45 mouse cellular contexts compared by ENCODE assay signal in genomic region chr15:82434541-82434940, GRCm38 (mm10). TPM values are rescaled to one million over a fixed set of nuclear protein-coding genes. Genes with fewer than 3 reads are reported as not detected.
"Had no signal": no experiment of that assay in that cellular context is flagged by ENCODE, and none has a peak within 500 bp of the region (broad histone marks: within the 10 kb centered on the region; RNA-seq: fewer than 3 reads in every experiment).

No protein-coding gene starts in this region.

- H3K4me3 ChIP-seq: left cerebral cortex, adult 2 months; limb, embryonic 10.5 days; limb, embryonic 12.5 days; limb, embryonic 13.5 days; limb, embryonic 15.5 days; liver, embryonic 13.5 days; liver, embryonic 15.5 days; lung, embryonic 15.5 days; megakaryocyte, embryonic 14.5 days; midbrain, embryonic 10.5 days; midbrain, embryonic 12.5 days; midbrain, embryonic 13.5 days; midbrain, embryonic 15.5 days; myocyte; neural tube, embryonic 12.5 days had no signal

- H3K4me2 ChIP-seq: limb, embryonic 12.5 days; limb, embryonic 13.5 days; limb, embryonic 15.5 days; liver, embryonic 11.5 days; liver, embryonic 13.5 days; liver, embryonic 15.5 days; lung, embryonic 14.5 days; lung, embryonic 15.5 days; midbrain, embryonic 11.5 days; midbrain, embryonic 12.5 days; midbrain, embryonic 13.5 days; midbrain, embryonic 15.5 days; neural tube, embryonic 12.5 days had no signal

- H3K27ac ChIP-seq: left cerebral cortex, adult 2 months; limb, embryonic 10.5 days; limb, embryonic 12.5 days; limb, embryonic 13.5 days; limb, embryonic 15.5 days; liver, embryonic 13.5 days; liver, embryonic 14.5 days; liver, embryonic 15.5 days; lung, embryonic 15.5 days; macrophage; midbrain, embryonic 10.5 days; midbrain, embryonic 12.5 days; midbrain, embryonic 13.5 days; midbrain, embryonic 15.5 days; neural tube, embryonic 12.5 days had no signal

- H3K27me3 ChIP-seq: limb, embryonic 12.5 days; limb, embryonic 13.5 days; limb, embryonic 15.5 days; liver, embryonic 13.5 days; liver, embryonic 15.5 days; lung, embryonic 15.5 days; midbrain, embryonic 12.5 days; midbrain, embryonic 13.5 days; midbrain, embryonic 15.5 days; neural tube, embryonic 12.5 days had no signal

- H3K9me3 ChIP-seq: liver, embryonic 13.5 days; liver, embryonic 15.5 days; lung, embryonic 15.5 days; midbrain, embryonic 15.5 days; neural tube, embryonic 12.5 days had no signal

- H3K4me1 ChIP-seq: limb, embryonic 10.5 days; limb, embryonic 12.5 days; limb, embryonic 13.5 days; limb, embryonic 15.5 days; liver, embryonic 13.5 days; liver, embryonic 15.5 days; megakaryocyte, embryonic 14.5 days; midbrain, embryonic 10.5 days; midbrain, embryonic 12.5 days; midbrain, embryonic 13.5 days; midbrain, embryonic 15.5 days; neural tube, embryonic 12.5 days had no signal

- H3K36me3 ChIP-seq: limb, embryonic 10.5 days; limb, embryonic 12.5 days; limb, embryonic 13.5 days; limb, embryonic 15.5 days; liver, embryonic 13.5 days; liver, embryonic 15.5 days; lung, embryonic 15.5 days; midbrain, embryonic 10.5 days; midbrain, embryonic 12.5 days; midbrain, embryonic 13.5 days; midbrain, embryonic 15.5 days; neural tube, embryonic 12.5 days had no signal

- DNase-seq: left cerebral cortex, postnatal 4 days; liver; liver, embryonic 13.5 days; liver, postnatal 0 days; lung, adult 18-20 months; lung, adult 2 months; lung, embryonic 14.5 days; lung, postnatal 14 days; lung, postnatal 4 days; midbrain, embryonic 14.5 days had no signal

- ATAC-seq: liver, postnatal 0 days; lung, postnatal 0 days; midbrain, embryonic 13.5 days; midbrain, embryonic 15.5 days; midbrain, embryonic 16.5 days had no signal

- H3K9ac ChIP-seq: limb, embryonic 12.5 days; limb, embryonic 13.5 days; limb, embryonic 15.5 days; liver, embryonic 13.5 days; liver, embryonic 14.5 days; liver, embryonic 15.5 days; liver, postnatal 0 days; lung, embryonic 14.5 days; lung, embryonic 15.5 days; midbrain, embryonic 12.5 days; midbrain, embryonic 13.5 days; midbrain, embryonic 15.5 days; neural tube, embryonic 12.5 days had no signal

RNA-seq across cellular contexts. Expression of gene Cyp2d9, which starts 1.3 kb away (rescaled TPM):
- total RNA-seq: left cerebral cortex, adult 2 months; left cerebral cortex, adult 8-10 months; left cerebral cortex, postnatal 10 days; left cerebral cortex, postnatal 14 days; left cerebral cortex, postnatal 25 days; left cerebral cortex, postnatal 36 days; left cerebral cortex, postnatal 4 days; megakaryocyte progenitor cell, adult 5-6 weeks; megakaryocyte, adult 5-6 weeks; megakaryocyte-erythroid progenitor cell, adult 5-6 weeks; midbrain, postnatal 0 days; monocyte, adult 5-6 weeks had no signal
- polyA plus RNA-seq: limb, embryonic 10.5 days; limb, embryonic 11.5 days; limb, embryonic 12.5 days; limb, embryonic 13.5 days; lung, embryonic 14.5 days; lung, embryonic 15.5 days; lung, embryonic 16.5 days; lung, postnatal 0 days; macrophage; midbrain, embryonic 10.5 days; midbrain, embryonic 11.5 days; midbrain, embryonic 12.5 days; midbrain, embryonic 13.5 days; midbrain, embryonic 14.5 days; midbrain, embryonic 15.5 days; midbrain, embryonic 16.5 days; midbrain, postnatal 0 days; myocyte; neural tube, embryonic 11.5 days; neural tube, embryonic 12.5 days had no signal

RNA-seq across cellular contexts. Expression of gene Cyp2d10, which starts 27.5 kb away (rescaled TPM):
- total RNA-seq: left cerebral cortex, postnatal 10 days; left cerebral cortex, postnatal 14 days; left cerebral cortex, postnatal 25 days; left cerebral cortex, postnatal 36 days; left cerebral cortex, postnatal 4 days; megakaryocyte progenitor cell, adult 5-6 weeks; megakaryocyte, adult 5-6 weeks; megakaryocyte-erythroid progenitor cell, adult 5-6 weeks; midbrain, postnatal 0 days; monocyte, adult 5-6 weeks had no signal
- polyA plus RNA-seq: limb, embryonic 10.5 days; limb, embryonic 11.5 days; limb, embryonic 12.5 days; limb, embryonic 13.5 days; limb, embryonic 14.5 days; limb, embryonic 15.5 days; lung, embryonic 14.5 days; lung, embryonic 15.5 days; lung, postnatal 0 days; macrophage; midbrain, embryonic 10.5 days; midbrain, embryonic 11.5 days; midbrain, embryonic 12.5 days; midbrain, embryonic 13.5 days; midbrain, embryonic 14.5 days; midbrain, embryonic 15.5 days; midbrain, embryonic 16.5 days; midbrain, postnatal 0 days; myocyte; neural tube, embryonic 11.5 days; neural tube, embryonic 12.5 days had no signal

RNA-seq across cellular contexts. Expression of gene Cyp2d11, which starts 40.7 kb away (rescaled TPM):
- total RNA-seq: left cerebral cortex, adult 2 months; left cerebral cortex, postnatal 10 days; left cerebral cortex, postnatal 14 days; left cerebral cortex, postnatal 4 days; megakaryocyte progenitor cell, adult 5-6 weeks; megakaryocyte, adult 5-6 weeks; megakaryocyte-erythroid progenitor cell, adult 5-6 weeks; midbrain, postnatal 0 days; monocyte, adult 5-6 weeks had no signal
- polyA plus RNA-seq: limb, embryonic 10.5 days; limb, embryonic 11.5 days; limb, embryonic 12.5 days; limb, embryonic 13.5 days; limb, embryonic 14.5 days; limb, embryonic 15.5 days; liver, embryonic 11.5 days; liver, embryonic 13.5 days; liver, embryonic 15.5 days; liver, embryonic 16.5 days; lung, adult 2 months; lung, embryonic 14.5 days; lung, embryonic 15.5 days; lung, embryonic 16.5 days; lung, postnatal 0 days; macrophage; midbrain, embryonic 10.5 days; midbrain, embryonic 11.5 days; midbrain, embryonic 12.5 days; midbrain, embryonic 13.5 days; midbrain, embryonic 14.5 days; midbrain, embryonic 15.5 days; midbrain, embryonic 16.5 days; midbrain, postnatal 0 days; myocyte; neural tube, embryonic 11.5 days; neural tube, embryonic 12.5 days had no signal

RNA-seq across cellular contexts. Expression of gene Cyp2d22, which starts 54.5 kb away (rescaled TPM):
- total RNA-seq: megakaryocyte-erythroid progenitor cell, adult 5-6 weeks had no signal
- polyA plus RNA-seq: macrophage had no signal
